Mouse (Mus musculus): ENCODE measurements around the gene Tmem219. TPM values are rescaled to one million over a fixed set of nuclear protein-coding genes. Genes with fewer than 3 reads are reported as not detected.

Tmem219 gene
- polyA plus RNA-seq, 1 experiment from 2014 or later: 34.9 TPM

DNA sequence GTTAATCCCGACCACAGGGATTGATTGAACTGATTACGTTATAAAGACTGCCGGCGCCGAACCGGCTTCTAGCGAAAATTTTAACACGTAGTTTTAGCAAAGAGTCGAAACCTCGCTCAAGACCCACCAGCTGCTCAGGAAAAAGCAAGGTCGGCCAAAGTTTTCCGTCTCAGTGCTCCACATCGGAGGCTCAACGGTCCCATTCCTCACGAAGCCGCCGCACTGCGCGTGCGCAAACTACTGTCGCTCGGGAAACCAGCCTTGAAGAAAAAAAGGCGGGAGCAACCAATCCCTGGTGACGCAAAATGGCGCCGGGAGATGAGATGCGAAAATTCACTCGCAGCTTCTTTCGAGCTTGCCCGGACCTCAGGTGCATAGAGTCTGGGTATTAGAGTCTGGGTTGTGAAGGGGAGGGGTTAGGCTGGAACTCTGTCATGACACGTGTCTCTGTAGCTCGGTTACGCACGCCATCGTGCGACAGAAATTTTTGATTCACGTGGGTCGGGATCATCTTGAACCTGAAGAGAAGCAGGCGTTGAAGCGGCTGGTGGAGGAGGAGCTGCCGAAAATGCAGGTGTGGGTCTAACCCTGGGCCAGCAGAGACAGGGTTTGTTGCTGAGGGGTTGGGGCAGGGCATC is 60.5 kb downstream of the Tmem219 start, which contains the start of gene Ino80e:
Gene Ino80e, minus strand, starts transcription at position 231 of the 638 bp plus-strand sequence.
- peaks cover 53% of the 10 kb centered on the region for H3K36me3 ChIP-seq (ENCODE audit: control insufficient read depth, insufficient read depth, low read length)
- H3K4me1 ChIP-seq (ENCODE audit: control insufficient read depth, insufficient read depth, low read length): peaks cover 21% of the 10 kb centered on the region
- peak within 1 kb of the TSS; percentile 61 for H3K4me3 ChIP-seq (replicated peaks; ENCODE audit: low read depth, low read length)
- no peaks in the 10 kb centered on the region for H3K9me3 ChIP-seq (ENCODE audit: control insufficient read depth, low read length)
- no peaks in the 10 kb centered on the region for H3K27me3 ChIP-seq (ENCODE audit: control insufficient read depth, insufficient read depth, low read length)
- ATAC-seq (ENCODE audit: low FRiP score, low TSS enrichment): peak; percentile 69
- WGBS: under 1% methylated on average over 41 of the region's 41 CpGs
- H3K27ac ChIP-seq (replicated peaks; ENCODE audit: low read depth, low read length): peak within 1 kb of the TSS; percentile 75
- peak; percentile 99 for DNase-seq
- H3K9ac ChIP-seq (replicated peaks; ENCODE audit: low read length): peak within 1 kb of the TSS; percentile 59
- H3K4me2 ChIP-seq (ENCODE audit: low read length): peak within 1 kb of the TSS; percentile 89

DNA sequence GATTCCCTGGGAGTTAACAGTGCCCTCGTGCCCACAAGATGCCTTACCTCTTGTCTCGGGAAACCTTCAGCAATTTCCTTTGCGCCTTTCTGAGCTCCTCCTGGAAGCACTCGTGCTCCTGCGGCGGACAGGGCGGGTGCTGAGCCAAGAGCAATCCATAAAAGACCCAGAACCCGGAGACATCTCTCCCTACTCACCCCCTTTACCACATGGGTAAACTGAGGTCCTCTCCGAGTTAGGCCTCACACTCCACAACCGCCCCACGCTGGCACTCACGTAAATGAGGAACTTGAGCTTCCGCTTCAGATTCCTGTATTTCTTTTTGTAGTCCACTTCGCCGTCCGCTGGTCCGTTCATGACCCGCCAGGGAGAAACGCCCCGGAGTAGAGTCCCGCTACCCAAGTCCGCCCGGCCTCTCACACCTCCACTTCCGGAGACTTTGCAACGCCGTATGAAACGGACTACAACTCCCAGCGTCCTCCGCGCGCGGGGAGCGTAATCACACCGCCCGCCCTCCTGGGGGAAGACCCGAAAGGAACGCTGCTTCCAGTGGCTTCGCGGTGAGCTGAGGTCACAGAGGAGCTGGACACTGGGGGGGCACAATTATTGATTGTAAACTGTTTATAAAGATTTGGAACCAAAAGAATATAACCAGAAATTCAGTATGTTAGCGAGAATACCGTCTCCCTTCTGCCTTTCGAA is 61.1 kb downstream of the Tmem219 start, which contains the start of gene Hirip3:
Gene Hirip3, plus strand, starts transcription at position 544 of the 702 bp plus-strand sequence.
- peak; percentile 91 for ATAC-seq (ENCODE audit: low FRiP score, low TSS enrichment)
- no peaks in the 10 kb centered on the region for H3K9me3 ChIP-seq (ENCODE audit: control insufficient read depth, low read length)
- H3K9ac ChIP-seq (replicated peaks; ENCODE audit: low read length): peak within 1 kb of the TSS; percentile 59
- peaks cover 53% of the 10 kb centered on the region for H3K36me3 ChIP-seq (ENCODE audit: control insufficient read depth, insufficient read depth, low read length)
- peak within 1 kb of the TSS; percentile 75 for H3K27ac ChIP-seq (replicated peaks; ENCODE audit: low read depth, low read length)
- H3K4me1 ChIP-seq (ENCODE audit: control insufficient read depth, insufficient read depth, low read length): peaks cover 21% of the 10 kb centered on the region
- peak within 1 kb of the TSS; percentile 89 for H3K4me2 ChIP-seq (ENCODE audit: low read length)
- peak; percentile 98 for DNase-seq
- no peaks in the 10 kb centered on the region for H3K27me3 ChIP-seq (ENCODE audit: control insufficient read depth, insufficient read depth, low read length)
- H3K4me3 ChIP-seq (replicated peaks; ENCODE audit: low read depth, low read length): peak within 1 kb of the TSS; percentile 61
- WGBS: 3% methylated on average over 42 of the region's 42 CpGs

DNA sequence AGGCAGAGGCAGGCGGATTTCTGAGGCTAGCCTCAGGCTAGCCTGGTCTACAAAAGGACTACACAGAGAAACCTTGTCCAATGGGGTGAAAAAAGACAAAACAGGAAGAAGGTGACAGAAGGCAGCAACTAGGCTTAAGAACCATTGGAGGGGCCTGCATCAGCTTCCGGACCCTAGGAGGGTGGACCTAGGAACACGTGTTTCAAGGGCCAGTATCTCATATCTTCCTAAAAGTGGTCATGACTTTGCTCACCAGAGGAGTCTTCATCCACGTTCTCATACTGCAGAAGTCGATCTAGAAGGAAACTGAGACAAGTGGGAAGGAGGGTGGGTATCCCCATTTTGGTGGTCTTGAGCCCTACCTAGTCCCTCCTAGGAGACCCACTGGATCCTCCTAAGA is 61.7 kb downstream of the Tmem219 start:
- Histone ChIP-seq H3K36me3 (ENCODE audit: control insufficient read depth, insufficient read depth, low read length) (peaks cover 48% of the 10 kb centered on the region), H3K27me3 (ENCODE audit: control insufficient read depth, insufficient read depth, low read length) (no peaks in the 10 kb centered on the region), H3K27ac (replicated peaks; ENCODE audit: low read depth, low read length) (no peak overlapping the region), H3K4me3 (replicated peaks; ENCODE audit: low read depth, low read length) (peak overlapping the region; percentile 61), H3K4me2 (ENCODE audit: low read length) (peak overlapping the region; percentile 89), H3K9me3 (ENCODE audit: control insufficient read depth, low read length) (no peaks in the 10 kb centered on the region), H3K9ac (replicated peaks; ENCODE audit: low read length) (peak overlapping the region; percentile 59), H3K4me1 (ENCODE audit: control insufficient read depth, insufficient read depth, low read length) (peaks cover 21% of the 10 kb centered on the region)
- 78% methylated on average over 5 of the region's 5 CpGs for WGBS
- no peak for ATAC-seq (ENCODE audit: low FRiP score, low TSS enrichment)
- no peak for DNase-seq

DNA sequence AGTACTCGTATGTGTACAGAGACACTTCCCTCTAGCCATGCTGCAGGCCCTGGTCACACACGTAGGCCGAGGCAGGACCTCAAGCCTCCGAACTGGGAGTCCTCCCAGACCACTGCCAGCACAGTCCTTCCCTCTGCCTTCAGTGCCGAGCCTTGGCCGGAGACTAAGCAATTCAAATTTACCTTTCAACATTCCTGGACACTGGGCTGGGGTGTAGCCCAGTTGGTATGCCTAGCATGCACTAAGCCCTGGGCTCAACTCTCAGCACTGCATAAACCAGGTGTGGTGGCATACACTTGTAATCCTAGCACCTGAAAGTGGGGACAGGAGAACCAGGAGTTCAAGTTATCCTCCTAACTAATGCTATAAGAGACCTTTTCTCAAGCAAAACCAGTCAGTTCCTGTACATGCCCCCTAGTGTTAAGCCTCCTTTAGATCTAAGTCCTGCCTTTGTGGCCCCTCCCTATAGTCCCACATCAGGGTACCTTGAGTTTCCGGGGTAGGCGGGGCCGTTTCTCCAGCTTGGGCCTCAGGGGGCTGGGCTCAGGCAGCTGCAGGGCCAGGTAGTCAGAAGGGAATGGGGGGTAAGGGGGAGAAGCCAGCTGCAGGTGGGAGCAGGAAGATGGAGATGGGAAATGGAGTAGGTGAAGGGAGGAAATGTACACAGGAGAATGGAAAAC is 65.8 kb downstream of the Tmem219 start:
- DNase-seq: no peak
- peaks cover 7% of the 10 kb centered on the region for H3K4me1 ChIP-seq (ENCODE audit: control insufficient read depth, insufficient read depth, low read length)
- WGBS: 79% methylated on average over 9 of the region's 9 CpGs
- H3K9ac ChIP-seq (replicated peaks; ENCODE audit: low read length): no peak overlapping the region
- H3K36me3 ChIP-seq (ENCODE audit: control insufficient read depth, insufficient read depth, low read length): peaks cover 59% of the 10 kb centered on the region
- no peaks in the 10 kb centered on the region for H3K9me3 ChIP-seq (ENCODE audit: control insufficient read depth, low read length)
- no peaks in the 10 kb centered on the region for H3K27me3 ChIP-seq (ENCODE audit: control insufficient read depth, insufficient read depth, low read length)
- no peak overlapping the region for H3K4me2 ChIP-seq (ENCODE audit: low read length)
- H3K27ac ChIP-seq (replicated peaks; ENCODE audit: low read depth, low read length): no peak overlapping the region
- ATAC-seq (ENCODE audit: low FRiP score, low TSS enrichment): no peak
- no peak overlapping the region for H3K4me3 ChIP-seq (replicated peaks; ENCODE audit: low read depth, low read length)

DNA sequence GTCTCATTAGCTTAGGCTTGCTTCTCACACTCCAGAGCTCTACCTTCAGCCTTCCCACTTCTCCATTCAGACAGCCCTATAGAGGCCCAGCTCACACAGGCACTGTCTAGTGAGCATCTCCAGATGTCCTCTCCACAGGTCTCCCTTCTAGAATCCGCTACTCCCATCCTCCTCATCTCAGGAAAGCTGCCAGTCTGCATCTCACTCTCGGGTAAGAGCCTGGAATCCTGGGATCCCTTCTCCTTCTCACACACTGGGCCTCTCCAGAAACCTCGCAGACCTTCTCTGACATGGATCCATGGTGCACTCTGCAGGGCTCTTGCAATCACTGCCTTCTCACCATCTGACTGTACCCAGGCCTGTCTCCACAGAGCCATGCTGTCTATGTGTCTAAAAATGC is 67.1 kb downstream of the Tmem219 start:
- Histone ChIP-seq H3K4me1 (ENCODE audit: control insufficient read depth, insufficient read depth, low read length) (no peaks in the 10 kb centered on the region), H3K27me3 (ENCODE audit: control insufficient read depth, insufficient read depth, low read length) (no peaks in the 10 kb centered on the region), H3K4me2 (ENCODE audit: low read length) (no peak overlapping the region), H3K9me3 (ENCODE audit: control insufficient read depth, low read length) (no peaks in the 10 kb centered on the region), H3K4me3 (replicated peaks; ENCODE audit: low read depth, low read length) (no peak overlapping the region), H3K27ac (replicated peaks; ENCODE audit: low read depth, low read length) (no peak overlapping the region), H3K36me3 (ENCODE audit: control insufficient read depth, insufficient read depth, low read length) (peaks cover 65% of the 10 kb centered on the region), H3K9ac (replicated peaks; ENCODE audit: low read length) (no peak overlapping the region; the same call in 1 of the 2 replicates)
- 92% methylated on average over 3 of the region's 3 CpGs for WGBS
- ATAC-seq (ENCODE audit: low FRiP score, low TSS enrichment) (no peak), DNase-seq (no peak)

DNA sequence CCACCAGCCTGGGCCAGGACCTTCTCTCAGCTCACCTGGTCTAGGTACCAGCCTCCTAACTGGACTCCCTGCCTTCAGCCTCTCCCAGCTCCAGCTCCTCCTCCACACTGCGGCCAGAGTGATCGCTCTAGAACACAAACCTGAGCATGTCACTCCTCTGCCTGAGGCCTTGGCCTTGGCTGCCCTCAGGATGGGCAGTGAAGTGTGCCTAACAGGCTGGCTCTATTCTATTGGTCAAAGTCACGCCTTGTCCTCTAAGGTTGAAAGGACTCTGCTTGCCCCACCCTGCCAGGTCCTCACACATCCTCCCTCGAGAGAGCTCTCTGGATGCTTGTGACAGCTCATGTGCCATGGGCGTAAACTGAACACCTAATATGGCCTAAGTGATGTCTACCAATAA is 69.3 kb downstream of the Tmem219 start:
- H3K4me2 ChIP-seq (ENCODE audit: low read length): no peak overlapping the region
- H3K4me3 ChIP-seq (replicated peaks; ENCODE audit: low read depth, low read length): no peak overlapping the region
- ATAC-seq (ENCODE audit: low FRiP score, low TSS enrichment) (no peak), DNase-seq (no peak)
- peaks cover 9% of the 10 kb centered on the region for H3K4me1 ChIP-seq (ENCODE audit: control insufficient read depth, insufficient read depth, low read length)
- peaks cover 57% of the 10 kb centered on the region for H3K36me3 ChIP-seq (ENCODE audit: control insufficient read depth, insufficient read depth, low read length)
- H3K9ac ChIP-seq (replicated peaks; ENCODE audit: low read length): no peak overlapping the region
- H3K27ac ChIP-seq (replicated peaks; ENCODE audit: low read depth, low read length): no peak overlapping the region
- no peaks in the 10 kb centered on the region for H3K9me3 ChIP-seq (ENCODE audit: control insufficient read depth, low read length)
- WGBS: 89% methylated on average over 5 of the region's 5 CpGs
- peaks cover 7% of the 10 kb centered on the region; the same call in 1 of the 2 replicates for H3K27me3 ChIP-seq (ENCODE audit: control insufficient read depth, insufficient read depth, low read length)

DNA sequence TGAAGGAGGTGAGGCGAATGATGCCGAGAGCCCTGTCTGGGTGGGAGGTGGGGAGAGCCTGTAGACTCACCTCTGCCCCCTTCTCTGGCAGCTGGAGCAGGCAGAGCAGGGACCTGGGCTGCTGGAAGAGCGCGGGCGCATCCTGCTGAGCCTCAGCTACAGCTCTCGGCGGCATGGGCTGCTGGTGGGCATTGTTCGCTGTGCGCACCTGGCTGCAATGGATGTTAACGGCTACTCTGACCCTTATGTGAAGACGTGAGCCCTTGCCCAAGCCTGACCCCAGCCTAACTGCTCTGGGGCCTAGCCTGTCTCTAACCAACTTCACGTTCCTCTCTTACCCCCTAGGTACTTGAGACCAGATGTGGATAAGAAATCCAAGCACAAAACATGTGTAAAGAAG is 71.5 kb downstream of the Tmem219 start:
- ATAC-seq (ENCODE audit: low FRiP score, low TSS enrichment) (no peak), DNase-seq (no peak)
- Histone ChIP-seq H3K36me3 (ENCODE audit: control insufficient read depth, insufficient read depth, low read length) (peaks cover 40% of the 10 kb centered on the region), H3K4me1 (ENCODE audit: control insufficient read depth, insufficient read depth, low read length) (peaks cover 21% of the 10 kb centered on the region), H3K9me3 (ENCODE audit: control insufficient read depth, low read length) (no peaks in the 10 kb centered on the region), H3K4me3 (replicated peaks; ENCODE audit: low read depth, low read length) (no peak overlapping the region), H3K27ac (replicated peaks; ENCODE audit: low read depth, low read length) (no peak overlapping the region), H3K4me2 (ENCODE audit: low read length) (no peak overlapping the region), H3K9ac (replicated peaks; ENCODE audit: low read length) (0 out of 2 replicates have a peak overlapping the region, but pooled peaks have one; percentile 9), H3K27me3 (ENCODE audit: control insufficient read depth, insufficient read depth, low read length) (peaks cover 7% of the 10 kb centered on the region; the same call in 1 of the 2 replicates)
- WGBS: 40% methylated on average over 12 of the region's 12 CpGs

DNA sequence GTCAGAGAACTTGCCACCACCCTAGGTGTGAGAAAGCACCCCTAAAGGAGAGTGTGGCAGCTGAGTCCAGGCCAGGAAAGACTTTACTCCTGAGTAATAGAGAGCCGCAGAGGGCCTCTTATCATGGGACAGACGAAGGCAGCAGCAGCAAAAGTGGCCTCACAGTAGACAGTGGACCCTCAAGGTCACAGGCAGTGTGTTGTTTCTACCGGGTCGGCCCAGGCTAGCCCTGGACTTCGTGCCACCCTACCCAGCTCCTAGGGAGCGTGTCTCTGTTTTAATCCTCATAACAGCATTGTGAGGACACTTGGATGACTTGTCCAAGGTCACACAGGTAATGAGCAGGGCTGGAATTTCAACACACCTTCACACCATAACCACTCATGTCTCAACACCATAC is 72.6 kb downstream of the Tmem219 start:
- peaks cover 21% of the 10 kb centered on the region for H3K4me1 ChIP-seq (ENCODE audit: control insufficient read depth, insufficient read depth, low read length)
- no peak overlapping the region for H3K27ac ChIP-seq (replicated peaks; ENCODE audit: low read depth, low read length)
- ATAC-seq (ENCODE audit: low FRiP score, low TSS enrichment) (no peak), DNase-seq (no peak)
- 92% methylated on average over 6 of the region's 6 CpGs for WGBS
- H3K9me3 ChIP-seq (ENCODE audit: control insufficient read depth, low read length): no peaks in the 10 kb centered on the region
- no peak overlapping the region for H3K4me3 ChIP-seq (replicated peaks; ENCODE audit: low read depth, low read length)
- peaks cover 7% of the 10 kb centered on the region; the same call in 1 of the 2 replicates for H3K27me3 ChIP-seq (ENCODE audit: control insufficient read depth, insufficient read depth, low read length)
- H3K4me2 ChIP-seq (ENCODE audit: low read length): no peak overlapping the region
- H3K36me3 ChIP-seq (ENCODE audit: control insufficient read depth, insufficient read depth, low read length): peaks cover 35% of the 10 kb centered on the region
- H3K9ac ChIP-seq (replicated peaks; ENCODE audit: low read length): no peak overlapping the region

Measured in midbrain, embryonic 14.5 days (tissue).